Mouse (Mus musculus): ENCODE data around the gene Tmem245.
"Not testable (repeated sequence)": the region's sequence is repeated elsewhere in the genome, so short reads cannot be mapped to it uniquely, and the experiment has no call there.

The Tmem245 gene

DNA sequence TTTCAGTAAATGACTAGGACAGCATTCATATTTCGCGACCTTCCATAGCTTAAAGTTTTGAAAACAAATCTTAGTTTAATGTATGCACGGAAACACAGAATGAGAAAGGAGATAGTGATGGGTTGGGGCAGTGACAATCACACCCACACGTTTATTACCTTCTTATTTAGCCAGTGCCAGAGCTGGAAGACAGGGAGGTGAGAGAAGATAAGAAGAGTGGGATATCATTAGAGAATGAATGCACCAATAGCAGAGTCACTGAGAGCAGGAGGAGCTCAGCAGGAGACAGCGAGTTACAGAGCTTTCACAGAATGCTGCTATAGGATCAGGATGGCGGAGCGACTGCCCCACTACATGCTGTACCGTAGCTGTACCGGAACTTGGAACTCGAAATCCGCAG lies 25.0 kb downstream of the Tmem245 start:
- DNase-seq: no peak

DNA sequence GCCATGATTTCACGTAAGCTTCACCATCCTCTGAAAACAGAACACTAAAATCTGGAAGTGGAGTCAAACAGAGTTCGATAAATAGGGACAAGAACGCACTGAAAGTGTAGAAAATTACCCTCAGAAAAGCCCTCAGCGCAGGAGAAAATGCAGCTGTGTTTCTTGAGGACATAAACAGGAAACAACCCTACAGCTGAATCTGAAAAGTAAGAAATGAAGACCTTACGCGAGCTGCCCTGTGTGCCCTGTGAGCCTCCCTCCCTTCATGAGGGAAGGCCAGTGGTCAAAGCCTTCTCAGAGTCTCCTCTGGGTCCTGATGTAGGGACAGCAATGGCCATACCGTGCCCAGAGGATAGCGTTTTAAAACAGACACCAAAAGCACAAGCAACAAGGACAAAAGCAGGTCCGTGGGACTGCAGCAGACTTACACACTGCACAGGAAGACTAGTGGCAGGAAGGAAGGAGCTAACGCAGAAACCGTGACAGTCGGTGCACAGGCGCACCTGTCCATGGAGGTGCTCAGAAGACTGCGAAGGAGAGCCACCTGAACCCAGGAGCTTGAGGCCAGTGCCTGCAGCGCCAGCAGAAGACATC lies 31.4 kb downstream of the Tmem245 start:
- DNase-seq: no peak

DNA sequence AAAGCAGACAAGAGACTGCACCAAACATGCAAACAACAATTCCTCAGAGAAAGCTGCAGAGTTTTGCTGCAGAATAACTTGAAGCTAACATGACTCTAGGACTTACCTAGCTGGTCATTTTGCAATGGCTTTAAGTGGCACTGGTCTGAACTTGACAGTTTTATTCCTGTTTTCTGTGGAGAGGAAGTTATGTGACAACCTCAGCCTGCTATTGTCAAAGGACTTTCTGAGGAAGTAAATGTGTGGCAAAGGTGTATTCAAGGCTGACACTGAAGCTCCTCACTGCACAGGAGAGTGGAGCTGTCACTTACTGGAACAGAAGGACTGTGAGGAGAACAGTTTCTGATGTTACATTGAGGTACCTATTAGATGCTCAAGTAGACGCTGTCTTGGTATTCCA lies 32.5 kb downstream of the Tmem245 start:
- DNase-seq: no peak

DNA sequence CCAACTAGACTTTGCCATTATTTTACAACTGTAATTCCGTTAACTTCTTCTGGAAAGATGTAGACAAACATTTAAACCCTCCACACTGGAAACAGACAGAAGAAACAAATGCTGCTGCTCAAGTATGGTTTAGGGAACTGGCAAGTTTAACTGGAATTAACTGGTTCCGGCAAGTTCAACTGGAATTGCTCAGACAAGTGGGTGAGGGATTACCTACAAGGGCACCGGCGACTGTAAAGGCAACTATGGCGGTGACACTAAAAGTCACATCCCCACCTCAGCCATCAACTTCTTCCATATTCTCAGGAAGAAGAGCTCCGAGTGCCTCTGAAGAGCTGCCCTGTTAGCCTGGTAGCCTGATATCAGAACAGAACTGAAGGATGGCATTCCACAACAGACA lies 32.9 kb downstream of the Tmem245 start:
- DNase-seq: no peak

DNA sequence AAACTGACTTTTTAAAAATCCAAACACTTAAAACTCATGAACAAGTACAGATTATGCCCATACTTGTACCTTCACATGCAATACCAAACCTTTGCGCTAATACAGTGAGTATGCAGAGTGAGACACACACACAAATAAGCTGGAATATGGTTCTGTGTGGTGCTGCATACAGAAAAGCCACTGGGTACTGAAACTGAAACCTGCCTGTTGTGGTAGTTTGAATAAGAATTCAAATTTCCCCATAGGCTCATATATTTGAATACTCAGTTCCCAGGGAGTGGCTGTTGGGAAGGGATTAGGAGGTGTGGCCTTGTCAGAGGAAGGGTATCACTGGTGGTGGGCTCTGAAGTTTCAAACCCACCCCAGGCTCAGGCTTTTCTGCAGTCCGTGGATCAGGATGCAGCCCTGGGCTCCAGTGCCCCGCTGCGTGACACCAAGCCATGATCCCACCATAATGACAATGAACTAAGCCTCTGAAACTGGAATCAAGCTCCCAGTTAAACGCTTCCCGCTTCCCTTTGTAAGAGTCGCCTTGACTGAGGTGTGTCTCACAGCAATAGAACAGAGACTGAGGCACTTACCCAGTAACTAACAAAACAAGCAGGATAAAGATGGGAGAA lies 34.7 kb downstream of the Tmem245 start:
- DNase-seq: no peak

DNA sequence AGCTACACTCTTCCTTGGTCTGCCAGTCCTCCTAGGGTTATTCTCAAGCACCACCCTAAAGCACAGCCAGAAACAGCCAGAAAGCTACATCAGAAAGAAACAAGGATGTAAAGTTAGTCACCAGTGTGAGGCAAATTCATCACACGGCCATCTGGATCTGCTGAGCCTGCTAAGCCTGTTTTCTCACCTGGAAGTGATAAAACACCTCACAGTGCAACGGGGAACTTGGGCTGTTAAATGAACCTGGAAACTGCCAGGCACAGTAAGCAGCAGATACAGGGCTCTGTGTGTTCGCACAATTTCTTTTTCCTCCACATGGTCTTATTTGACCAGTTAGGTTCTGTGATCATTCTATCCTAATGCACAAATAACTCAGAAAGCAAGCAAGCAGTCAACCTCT lies 37.7 kb downstream of the Tmem245 start:
- DNase-seq: peak; percentile 14

DNA sequence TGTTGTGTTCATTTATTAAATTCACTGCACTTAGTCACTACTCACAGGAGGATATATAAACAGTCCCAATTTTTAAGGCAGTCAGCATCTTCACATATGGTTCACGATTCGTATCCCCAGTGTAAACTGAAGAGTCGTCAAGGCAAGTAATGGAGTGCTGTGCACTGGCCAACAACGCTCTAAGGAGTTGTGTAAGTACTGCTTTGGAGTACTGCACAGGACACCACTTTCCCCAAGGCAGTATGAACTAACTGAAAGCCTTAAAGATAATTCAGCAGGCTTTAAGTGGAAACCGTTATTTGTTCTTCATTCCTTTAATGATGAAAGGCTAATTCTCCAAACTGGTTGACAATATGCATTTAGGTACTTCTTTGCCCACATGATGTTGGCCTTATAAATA lies 39.6 kb downstream of the Tmem245 start:
- no peak for DNase-seq

DNA sequence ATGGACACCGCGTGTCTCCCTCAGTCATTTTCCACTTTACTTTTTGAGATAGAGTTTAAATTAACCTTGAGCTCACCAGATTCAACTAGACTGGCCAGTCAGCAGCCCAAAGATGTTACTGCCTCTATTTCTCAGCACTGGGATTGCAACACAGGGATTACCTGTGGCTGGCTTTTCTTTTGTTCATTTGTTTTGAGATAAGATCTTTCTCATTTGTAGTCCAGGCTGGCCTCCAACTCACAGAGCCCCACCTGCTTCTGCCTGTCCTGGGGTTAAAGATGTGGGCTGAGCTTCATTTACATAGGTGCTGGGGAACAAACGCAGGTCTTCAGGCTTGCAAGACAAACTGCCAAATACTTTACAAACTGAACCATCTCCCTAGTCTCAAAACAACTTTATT lies 40.3 kb downstream of the Tmem245 start:
- DNase-seq: no peak

DNA sequence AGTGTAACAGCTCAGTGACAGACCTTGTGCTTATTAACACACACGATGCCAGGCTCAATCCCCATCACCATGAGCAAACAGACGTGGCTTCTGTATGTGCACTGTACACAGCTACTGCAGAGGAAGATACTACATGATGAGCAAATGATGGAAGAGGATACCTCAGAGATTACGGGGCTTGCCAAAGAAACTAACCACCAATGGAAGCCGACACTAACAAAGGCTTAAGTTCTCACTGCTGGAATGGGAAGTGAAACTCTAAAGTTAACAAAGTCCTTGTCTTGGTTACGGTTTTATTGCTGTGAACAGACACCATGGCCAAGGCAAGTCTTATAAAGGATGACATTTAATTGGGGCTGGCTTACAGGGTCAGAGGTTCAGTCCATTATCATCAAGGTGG lies 41.7 kb downstream of the Tmem245 start:
- no peak for DNase-seq

DNA sequence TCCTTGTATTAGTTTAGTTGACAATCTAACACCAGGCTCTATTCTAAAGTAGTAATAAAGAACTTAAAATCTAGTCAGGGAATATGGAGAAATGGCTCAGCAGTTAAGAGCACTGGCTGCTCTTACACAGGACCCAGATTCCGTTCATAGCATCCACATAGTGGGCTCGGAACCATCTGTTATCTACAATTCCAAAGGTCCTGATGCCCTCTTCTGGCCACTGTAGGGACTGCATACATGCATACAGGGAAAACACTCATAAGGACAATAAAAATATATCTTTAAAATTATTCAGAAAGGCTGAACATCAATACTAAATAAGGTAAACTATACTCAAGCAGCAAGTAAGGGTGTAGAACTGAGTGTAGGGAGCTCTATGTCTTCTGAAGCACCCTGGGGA lies 45.6 kb downstream of the Tmem245 start:
- no peak for DNase-seq

DNA sequence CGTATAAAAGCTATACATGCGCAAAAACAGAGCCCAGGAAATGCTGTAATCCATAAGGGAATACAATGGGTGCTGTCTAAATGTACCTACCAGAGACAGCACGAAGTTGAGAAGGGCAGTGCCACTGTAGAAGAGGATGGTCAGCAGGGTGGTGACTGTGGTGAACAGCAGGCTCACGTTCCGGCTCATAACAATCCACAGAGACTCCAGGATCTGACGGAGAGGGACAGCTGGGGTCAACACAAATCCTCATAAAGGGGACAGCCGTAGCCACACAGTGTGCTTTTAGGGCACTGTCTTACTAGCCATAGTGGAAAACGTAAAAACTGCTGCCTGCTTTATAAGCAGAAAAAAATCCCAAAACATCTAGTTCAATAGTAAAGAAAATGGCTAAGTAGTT lies 48.0 kb downstream of the Tmem245 start:
- DNase-seq: no peak

DNA sequence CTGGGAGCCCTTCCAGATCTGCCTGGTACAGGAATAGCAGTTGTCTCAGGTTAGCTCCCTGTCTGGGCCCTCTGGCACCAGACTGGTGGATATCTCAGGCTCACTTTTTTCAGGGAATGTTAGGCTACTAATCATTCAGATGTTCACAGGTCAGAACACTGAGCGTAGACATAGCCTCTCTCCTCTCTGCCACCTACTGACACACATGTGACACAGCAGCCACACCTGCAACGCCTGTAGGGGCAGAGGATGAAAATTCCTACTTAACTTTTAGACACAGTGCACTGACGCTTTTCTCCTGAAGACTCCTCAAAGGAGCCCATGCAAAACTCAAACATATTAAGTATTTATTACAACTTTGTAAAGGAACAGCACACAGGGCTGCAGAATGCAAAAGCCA lies 49.7 kb downstream of the Tmem245 start:
- DNase-seq: no peak

DNA sequence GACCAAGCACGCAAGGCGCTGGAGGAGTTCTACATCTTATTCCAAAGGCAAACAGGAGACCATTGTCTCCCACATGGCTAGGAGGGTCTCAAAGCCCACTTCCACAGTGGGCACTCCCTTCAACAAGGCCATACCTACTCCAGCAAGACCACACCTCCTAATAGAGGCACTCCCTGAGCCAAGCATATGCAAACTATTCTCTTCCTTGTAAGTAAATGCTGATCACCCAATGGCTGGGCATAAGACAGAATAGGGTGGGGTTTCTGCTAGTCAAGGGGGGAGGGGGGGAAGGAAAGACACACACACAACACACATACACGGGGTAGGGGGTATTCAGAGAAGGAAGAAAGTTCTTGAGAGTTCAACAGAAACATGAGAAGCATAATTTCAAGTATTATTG lies 53.0 kb downstream of the Tmem245 start:
- no peak for DNase-seq

DNA sequence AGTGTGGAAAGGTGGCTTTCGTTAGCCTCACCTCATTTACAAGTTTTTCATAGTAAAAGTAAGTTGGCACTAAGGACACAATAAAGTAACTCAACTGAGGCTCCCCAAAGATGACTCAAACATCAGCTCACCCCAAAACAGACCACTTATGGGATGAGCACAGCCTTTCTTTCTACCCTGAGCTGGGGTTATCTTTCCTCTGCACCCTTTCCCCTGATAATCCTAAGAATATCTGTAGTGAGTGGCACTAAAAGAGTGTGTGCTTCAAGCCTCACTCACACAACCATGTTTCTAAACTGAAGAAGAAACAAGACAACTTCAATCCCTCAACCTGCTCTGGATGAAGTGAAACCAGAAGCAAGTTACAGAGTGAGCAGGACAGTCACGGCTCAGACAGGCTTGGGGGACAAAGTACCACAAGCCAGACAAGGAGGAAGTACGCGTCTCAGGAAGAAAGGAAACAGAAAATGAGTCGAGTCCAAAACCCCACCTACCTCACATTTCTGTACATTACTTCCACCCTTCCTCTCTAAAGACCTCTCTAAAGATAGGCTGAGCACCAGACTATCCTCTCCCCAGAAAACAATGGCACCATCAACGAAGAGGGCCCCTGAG lies 54.6 kb downstream of the Tmem245 start:
- no peak for DNase-seq

DNA sequence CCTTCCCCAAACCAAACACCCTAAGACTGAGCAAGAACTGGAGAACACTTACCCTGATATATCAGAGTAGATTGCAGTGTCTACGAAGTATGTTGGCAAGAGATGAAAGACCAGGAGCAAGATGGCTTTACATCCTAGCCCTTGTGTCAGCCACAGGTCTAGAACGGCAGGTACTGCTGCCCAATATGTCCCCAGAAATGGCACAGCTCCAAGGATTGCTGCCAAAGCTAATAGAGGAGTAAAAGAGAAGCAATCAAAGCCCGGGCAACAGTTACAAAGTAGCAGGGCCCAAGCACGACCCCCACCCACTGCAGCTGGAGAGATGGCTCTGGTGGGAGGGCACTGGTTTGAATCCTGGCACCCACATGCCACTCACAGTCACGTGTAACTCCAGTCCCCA lies 58.8 kb downstream of the Tmem245 start:
- DNase-seq: no peak

DNA sequence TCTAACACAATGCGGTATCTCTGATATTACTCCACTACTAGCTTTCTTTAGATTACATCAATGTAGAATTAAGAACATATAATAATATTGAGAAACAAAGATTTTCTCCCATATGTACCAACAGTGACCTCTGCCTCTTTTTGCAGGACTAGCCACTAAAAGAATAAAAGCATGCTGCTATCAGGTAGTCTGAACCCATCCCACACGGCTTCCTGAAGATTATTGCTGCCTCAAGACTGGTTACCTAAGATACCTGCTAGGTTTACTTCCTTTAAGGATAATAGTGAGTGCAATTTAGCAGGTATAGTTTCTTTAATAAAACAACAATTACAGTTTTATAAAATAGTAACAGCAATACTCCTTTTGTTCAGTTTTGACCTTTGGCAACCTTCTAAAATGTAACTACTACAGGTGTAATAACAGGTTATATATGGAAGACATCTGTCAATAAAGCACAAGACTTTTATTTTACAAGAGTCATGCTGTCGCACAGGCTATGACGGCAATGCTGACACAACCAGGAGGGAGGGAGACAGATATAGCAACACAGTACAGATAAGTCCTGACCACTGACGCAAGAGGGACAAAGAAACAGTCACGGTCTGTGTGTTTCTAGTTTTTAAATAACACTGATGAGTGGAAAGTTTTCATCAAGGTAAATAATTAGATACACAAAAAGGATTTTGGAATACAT lies 60.8 kb downstream of the Tmem245 start:
- DNase-seq: no peak

DNA sequence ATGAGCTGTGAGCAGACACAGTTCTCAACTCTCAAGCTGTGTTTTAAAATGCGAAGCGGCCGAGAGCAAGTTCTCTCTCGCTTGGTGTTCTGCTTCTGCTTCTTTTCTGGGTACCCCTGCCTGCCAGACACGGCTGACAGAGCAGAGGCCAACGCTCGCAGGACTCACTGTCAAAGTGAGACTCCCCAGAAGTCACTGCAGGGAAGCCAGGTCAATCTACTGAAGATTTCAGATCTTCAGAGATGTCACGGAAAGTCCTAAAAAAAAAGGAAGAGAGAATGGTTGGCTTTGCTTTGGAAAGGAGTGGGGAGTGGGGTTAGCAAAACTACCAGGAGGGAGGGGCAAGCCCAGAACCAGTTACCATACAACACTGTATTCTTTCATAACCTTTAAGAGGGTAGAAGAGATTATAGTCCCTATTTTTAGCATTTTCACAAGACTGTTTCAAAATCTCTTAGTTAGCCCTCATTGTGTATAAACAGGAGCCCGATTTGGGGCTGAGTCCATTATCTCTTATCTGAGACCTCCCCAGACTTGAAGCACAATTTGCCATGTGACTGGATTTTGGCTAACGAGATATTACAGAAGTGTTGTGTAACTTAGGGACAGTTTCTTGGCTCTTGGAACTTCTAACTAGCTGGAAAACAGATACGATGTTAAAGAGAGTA lies 67.1 kb downstream of the Tmem245 start:
- DNase-seq: no peak

DNA sequence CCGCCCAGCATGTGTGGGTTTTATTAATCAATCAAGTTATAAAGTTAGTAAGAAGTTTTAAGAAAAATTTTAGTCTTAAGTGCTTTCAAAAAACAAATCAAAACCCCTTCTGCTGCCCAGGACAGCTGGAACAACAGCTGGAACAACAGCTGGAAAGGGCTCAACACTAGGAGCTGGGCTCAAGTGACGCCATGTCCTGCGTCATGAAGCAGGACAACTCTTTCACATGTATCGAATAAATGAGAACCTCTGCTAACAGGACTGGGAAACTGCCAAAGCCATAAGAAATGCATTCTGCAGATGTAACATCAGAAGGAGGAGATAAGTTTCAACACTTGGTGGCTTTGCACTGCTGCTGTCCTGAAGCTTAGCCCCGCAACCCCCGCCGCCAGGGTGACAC lies 68.3 kb downstream of the Tmem245 start:
- no peak for DNase-seq

DNA sequence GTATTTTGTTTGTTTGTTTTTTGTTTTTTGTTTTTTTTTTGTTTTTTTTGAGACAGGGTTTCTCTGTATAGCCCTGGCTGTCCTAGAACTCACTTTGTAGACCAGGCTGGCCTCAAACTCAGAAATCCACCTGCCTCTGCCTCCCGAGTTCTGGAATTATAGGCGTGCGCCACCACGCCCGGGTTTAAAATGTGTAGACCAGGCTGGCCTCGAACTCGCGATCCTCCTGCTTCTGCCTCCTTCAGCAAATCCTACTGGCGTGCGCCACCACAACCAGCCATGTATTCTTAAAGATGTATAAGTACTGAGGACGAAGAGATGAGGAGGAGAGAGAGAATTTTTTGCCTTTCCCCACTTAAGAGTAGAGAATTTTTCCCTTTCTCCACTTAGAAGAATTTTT lies 76.7 kb downstream of the Tmem245 start:
- not testable (repeated sequence) for DNase-seq

DNA sequence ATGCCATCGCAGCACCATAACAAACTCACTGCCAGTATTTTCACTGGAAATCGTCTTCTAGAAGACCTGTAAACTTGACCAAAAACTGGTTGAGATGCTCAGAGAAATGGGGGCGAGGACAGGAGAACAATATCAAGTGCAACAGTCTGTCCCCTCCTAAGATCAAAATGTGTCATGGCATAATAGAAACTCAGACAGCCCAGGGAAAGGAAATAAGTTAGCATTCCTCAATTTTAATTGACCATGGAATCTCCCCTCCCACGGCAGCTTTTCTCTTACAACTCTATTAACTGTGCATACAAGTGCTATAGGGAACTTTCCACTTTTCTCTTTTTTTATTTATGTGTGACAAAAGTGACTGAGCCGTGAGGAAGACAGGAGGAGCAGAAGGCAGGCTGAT lies 79.5 kb downstream of the Tmem245 start:
- DNase-seq: no peak

DNA sequence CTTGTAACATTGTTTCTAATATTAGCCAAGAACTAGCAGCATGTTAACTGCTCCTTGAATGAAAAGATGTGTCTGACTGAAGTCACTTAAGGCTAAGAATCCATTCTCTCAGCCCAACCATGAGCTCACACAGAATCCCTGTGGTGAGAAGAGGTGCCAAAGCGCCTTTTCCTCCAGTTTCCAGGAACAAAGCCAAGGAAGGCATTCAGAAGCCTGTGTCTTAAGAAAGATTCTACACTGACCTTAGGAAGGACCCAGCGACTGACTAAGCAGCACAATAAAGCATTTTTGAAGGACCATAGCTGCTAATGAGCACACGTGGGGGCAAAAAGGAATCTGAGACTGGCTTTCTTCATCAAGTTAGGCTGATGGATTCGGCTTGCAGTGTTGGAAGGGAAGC lies 81.3 kb downstream of the Tmem245 start:
- DNase-seq: no peak

DNA sequence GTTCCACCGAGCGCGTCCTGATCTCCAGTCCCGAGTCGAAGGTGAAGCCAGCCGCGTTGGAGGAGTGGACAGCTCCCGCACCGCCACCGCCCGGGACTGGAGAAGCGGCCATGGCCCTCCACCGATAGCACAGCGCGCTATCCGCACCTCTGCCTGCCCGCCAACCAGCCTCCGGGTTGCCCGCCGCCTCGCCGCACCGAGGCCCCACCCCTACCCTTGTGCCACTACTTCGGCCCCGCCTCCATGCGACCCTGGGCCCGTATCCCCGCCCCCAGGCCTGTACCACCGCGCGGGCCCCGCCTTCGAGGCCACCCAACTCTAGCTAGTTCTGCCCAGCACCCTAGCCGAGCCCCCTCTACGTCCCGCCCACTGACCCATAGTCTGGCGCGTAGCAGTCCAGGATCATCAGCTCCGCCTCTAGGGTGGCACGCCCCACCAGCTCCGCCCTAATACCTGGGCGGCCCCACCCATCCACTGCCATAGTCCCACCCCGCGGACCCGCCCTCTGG lies 82.2 kb downstream of the Tmem245 start, which contains the start of gene Ctnnal1:
Ctnnal1 (minus strand) TSS at position 186 of the 509 bp plus-strand sequence.
- peak; percentile 86 for DNase-seq

DNA sequence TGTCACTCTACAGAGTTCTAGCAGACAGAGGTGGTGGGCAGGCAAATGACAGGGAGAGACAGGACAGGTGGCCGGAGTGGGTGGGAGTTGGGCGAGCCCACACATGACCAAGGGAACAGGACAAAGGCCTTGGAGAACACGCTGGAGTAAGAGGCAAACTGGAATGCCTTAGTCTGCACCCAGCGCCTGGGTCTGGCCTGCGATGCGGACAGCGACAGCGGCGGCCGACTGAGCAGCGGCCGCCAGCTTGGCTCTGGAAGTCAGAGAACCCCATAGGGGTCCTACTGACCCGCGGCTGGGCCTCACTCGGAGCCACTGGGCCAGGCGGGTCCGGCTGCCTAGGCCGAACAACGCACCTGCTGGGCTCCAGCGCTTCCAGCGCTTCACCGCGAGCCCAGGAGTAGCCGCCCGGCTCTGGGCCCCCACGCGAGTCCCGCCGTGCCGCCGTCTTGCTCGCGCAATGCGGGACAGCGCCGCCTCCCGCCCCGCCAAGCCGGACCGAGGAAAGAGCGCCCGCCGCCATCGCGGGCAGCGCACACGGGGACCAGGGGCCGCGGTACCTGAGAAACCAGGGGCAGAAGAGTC lies 82.7 kb downstream of the Tmem245 start:
- DNase-seq: peak; percentile 62
